Mouse (Mus musculus) hindbrain, embryonic 15.5 days (tissue): Measurements from ENCODE around the gene Rrnad1. TPM values are rescaled to one million over a fixed set of nuclear protein-coding genes. Genes with fewer than 3 reads are reported as not detected.
"Not testable (repeated sequence)": the region's sequence is repeated elsewhere in the genome, so short reads cannot be mapped to it uniquely, and the experiment has no call there.

Source experiments
- ATAC-seq: fragments of 200-750 bp; cut with Nextera tagmentation; 2 replicates; pipeline ENCODE4 v1.8.0; 2017; ENCODE audit warnings: low read depth, moderate number of reproducible peaks, moderate TSS enrichment; ENCODE audit not compliant: low FRiP score
- H3K27ac ChIP-seq: fragments of 300-500 bp; sonication (generic); replicated peaks from 2 replicates; pipeline ENCODE4 v1.5.1; 2015; ENCODE audit warnings: mild to moderate bottlenecking, inconsistent platforms
- H3K27me3 ChIP-seq: fragments of 300-500 bp; sonication (generic); 2 replicates; pipeline ENCODE4 v1.6.1; 2015; ENCODE audit warnings: control low read depth, inconsistent platforms
- H3K36me3 ChIP-seq: fragments of 300-500 bp; sonication (generic); 2 replicates; pipeline ENCODE4 v1.6.1; 2015; ENCODE audit warnings: control low read depth, inconsistent platforms
- H3K4me1 ChIP-seq: fragments of 300-500 bp; sonication (generic); replicated peaks from 2 replicates; pipeline ENCODE4 v1.6.1; 2015; ENCODE audit warnings: control low read depth, inconsistent platforms
- H3K4me2 ChIP-seq: fragments of 300-500 bp; sonication (generic); 2 replicates; pipeline ENCODE4 v1.6.1; 2015; ENCODE audit warnings: moderate library complexity, mild to moderate bottlenecking, inconsistent platforms
- H3K4me3 ChIP-seq: fragments of 300-500 bp; sonication (generic); 2 replicates; pipeline ENCODE4 v1.5.1; 2015; ENCODE audit warnings: mild to moderate bottlenecking, inconsistent platforms
- H3K9ac ChIP-seq: fragments of 300-500 bp; sonication (generic); 2 replicates; pipeline ENCODE4 v1.6.1; 2015; ENCODE audit warnings: inconsistent platforms
- H3K9me3 ChIP-seq: fragments of 300-500 bp; sonication (generic); 2 replicates; pipeline ENCODE4 v1.6.1; 2016; ENCODE audit warnings: control low read depth, inconsistent platforms
- WGBS: fragments of 180-500 bp; shearing (Covaris S2); methylation state at CpG from one replicate; pipeline ENCODE4 v1.1.7; 2015; 5-methylcytosine and 5-hydroxymethylcytosine counted together
- polyA plus RNA-seq: library from polyadenylated mRNA; unstranded; fragments of >200 nt; fragmentation: Nextera tagmentation; extraction: Ambion mirVana; gene quantifications from 2 replicates; pipeline ENCODE4 v1.2.1, GENCODE M21; 2015

Rrnad1 gene
- polyA plus RNA-seq, 1 experiment from 2014 or later, result 20.3 TPM

DNA sequence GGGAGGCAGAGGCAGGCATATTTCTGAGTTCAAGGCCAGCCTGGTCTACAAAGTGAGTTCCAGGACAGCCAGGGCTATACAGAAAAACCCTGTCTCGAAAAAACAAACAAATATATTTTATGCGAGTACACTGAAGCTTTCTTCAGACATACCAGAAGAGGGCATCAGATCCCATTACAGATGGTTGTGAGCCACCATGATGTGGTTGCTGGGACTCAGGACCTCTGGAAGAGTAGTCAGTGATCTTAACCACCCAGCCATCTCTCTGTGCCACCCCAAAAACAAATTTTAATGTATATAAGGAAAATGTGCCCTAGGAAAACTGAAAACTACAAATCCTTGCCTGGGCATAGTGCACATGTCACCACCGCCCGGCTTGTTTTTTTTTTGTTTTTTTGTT, 43.1 kb downstream of the Rrnad1 start:
- WGBS, result 84% methylated on average over 4 of the region's 4 CpGs
- not testable (repeated sequence) for ATAC-seq, H3K4me3 ChIP-seq, H3K9ac ChIP-seq, H3K27ac ChIP-seq, H3K27me3 ChIP-seq, H3K36me3 ChIP-seq, H3K9me3 ChIP-seq, H3K4me2 ChIP-seq
- peaks cover 24% of the 10 kb centered on the region for H3K4me1 ChIP-seq

DNA sequence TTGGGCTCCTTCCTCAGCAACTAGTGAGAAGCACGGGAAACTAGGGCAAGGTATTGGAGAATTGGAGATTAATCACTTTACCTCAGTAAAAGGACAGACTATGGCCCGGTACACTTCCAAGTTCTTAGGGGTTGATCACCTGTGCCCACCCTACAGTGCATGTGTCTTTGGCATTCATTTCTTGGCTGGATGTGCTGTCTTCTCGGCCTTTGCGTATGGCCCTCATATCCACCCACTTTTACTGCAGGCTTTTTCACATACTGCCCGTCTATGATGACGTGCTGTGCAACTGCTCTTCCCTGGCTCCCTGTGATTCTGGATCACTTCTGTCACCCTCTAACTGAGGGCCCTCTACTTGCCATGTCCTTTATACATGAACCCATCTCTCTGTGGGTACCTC, 44.1 kb downstream of the Rrnad1 start:
- ATAC-seq, result no peak
- WGBS, result 86% methylated on average over 6 of the region's 6 CpGs
- H3K4me2 ChIP-seq, result peak overlapping the region; percentile 96
- no peaks in the 10 kb centered on the region for H3K36me3 ChIP-seq
- no peak overlapping the region for H3K27ac ChIP-seq
- no peak overlapping the region for H3K9ac ChIP-seq
- no peaks in the 10 kb centered on the region for H3K9me3 ChIP-seq
- H3K27me3 ChIP-seq, result no peaks in the 10 kb centered on the region
- H3K4me3 ChIP-seq, result peak overlapping the region; percentile 99
- peaks cover 26% of the 10 kb centered on the region for H3K4me1 ChIP-seq

DNA sequence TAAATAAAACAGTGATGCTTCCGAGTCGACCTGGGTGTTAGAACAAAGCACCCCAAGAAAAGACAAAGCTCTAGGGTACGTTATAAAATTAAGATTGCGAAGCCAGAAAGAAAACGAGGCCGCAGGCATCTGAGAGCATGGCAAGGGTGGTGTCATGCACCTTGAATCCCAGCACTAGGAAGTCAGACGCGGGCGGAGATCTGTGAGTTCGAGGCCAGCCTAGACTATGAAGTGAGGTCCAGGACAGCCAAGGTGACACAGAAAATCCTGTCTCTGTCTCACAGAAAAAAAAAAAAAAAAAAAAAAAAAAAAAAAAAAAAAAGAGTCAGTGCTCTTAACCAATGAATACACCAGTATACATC, 44.5 kb downstream of the Rrnad1 start:
- H3K4me1 ChIP-seq, result peaks cover 26% of the 10 kb centered on the region
- 6% methylated on average over 10 of the region's 10 CpGs for WGBS
- H3K27ac ChIP-seq, result peak overlapping the region; percentile 52; the same call in 1 of the 2 replicates
- H3K9me3 ChIP-seq, result no peaks in the 10 kb centered on the region
- H3K4me2 ChIP-seq, result peak overlapping the region; percentile 96
- peak overlapping the region; percentile 52 for H3K9ac ChIP-seq
- ATAC-seq, result no peak; the same call in 1 of the 2 replicates
- H3K27me3 ChIP-seq, result no peaks in the 10 kb centered on the region
- no peaks in the 10 kb centered on the region for H3K36me3 ChIP-seq
- H3K4me3 ChIP-seq, result peak overlapping the region; percentile 99

DNA sequence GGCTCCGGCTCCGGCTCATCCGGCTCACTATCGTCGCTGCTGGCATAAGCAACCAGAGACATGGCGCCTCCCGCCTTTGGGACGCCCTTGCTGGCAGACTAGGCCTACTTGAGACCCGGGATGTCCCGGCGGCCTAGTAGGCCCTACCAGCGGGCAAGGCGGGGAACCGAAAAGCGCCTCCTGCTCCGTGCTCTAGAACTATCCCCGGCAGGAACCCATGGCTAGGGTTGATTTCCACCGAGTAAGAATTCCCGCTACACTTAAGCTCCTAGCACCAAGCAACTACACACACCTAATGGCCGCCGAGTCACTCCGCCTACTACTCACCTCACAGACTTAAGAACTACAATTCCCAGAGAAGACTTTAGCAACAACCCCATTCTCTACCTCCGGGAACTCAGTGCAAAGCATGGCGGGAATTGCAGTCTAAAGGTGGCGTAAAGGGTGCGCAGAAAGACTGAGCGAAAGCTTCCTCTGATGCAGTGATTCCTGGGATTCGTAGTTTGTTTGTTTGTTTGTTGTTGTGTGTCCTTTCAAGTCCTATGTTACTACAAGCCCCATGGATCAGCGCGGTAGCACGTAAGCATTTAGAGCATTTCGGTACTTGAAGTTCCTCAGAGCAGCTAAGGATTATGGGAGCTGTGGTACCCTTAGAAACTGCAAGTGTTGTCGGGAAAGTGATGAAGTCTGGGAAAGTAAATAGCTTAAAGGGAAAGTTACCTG, 45.1 kb downstream of the Rrnad1 start, which contains the start of gene Prcc:
Gene Prcc, minus strand, starts transcription at position 328 of the 723 bp plus-strand sequence.
- peak within 1 kb of the TSS; percentile 83 for H3K9ac ChIP-seq
- no peaks in the 10 kb centered on the region for H3K27me3 ChIP-seq
- peak within 1 kb of the TSS; percentile 96 for H3K4me2 ChIP-seq
- ATAC-seq, result peak; percentile 99
- WGBS, result under 1% methylated on average over 33 of the region's 33 CpGs
- H3K4me3 ChIP-seq, result peak within 1 kb of the TSS; percentile 99
- no peaks in the 10 kb centered on the region for H3K36me3 ChIP-seq
- peak within 1 kb of the TSS; percentile 89 for H3K27ac ChIP-seq
- no peaks in the 10 kb centered on the region for H3K9me3 ChIP-seq
- H3K4me1 ChIP-seq, result peaks cover 26% of the 10 kb centered on the region

DNA sequence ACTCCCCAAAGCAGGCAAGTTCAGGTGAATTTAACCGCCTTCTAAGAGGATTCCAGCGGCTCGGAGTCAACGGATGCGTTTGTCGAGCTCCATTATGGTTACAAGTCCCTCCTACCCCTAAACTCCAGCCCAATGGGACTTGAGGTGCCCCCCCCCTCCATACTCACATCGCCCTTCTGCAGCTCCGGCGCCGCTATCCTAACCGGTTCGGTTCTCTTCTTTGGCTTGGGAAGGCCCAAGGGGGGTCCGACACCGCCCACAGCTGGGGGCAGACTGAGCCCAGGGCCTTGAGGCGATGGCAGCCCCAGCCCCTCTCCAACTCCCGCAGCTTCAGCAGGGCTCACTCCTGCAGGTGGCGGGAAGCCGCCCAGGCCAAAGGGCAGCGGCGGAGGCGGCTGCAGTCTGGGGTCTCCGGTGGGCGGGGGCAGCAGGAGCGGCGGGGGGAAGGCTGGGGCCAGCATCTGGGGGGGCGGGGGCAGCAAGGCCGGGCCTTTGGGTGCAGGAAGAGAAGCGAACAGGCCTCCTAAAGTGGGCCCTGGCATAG, 45.7 kb downstream of the Rrnad1 start:
- Histone ChIP-seq H3K4me3 (peak overlapping the region; percentile 99), H3K27ac (peak overlapping the region; percentile 89), H3K4me2 (peak overlapping the region; percentile 96), H3K4me1 (peaks cover 26% of the 10 kb centered on the region), H3K36me3 (no peaks in the 10 kb centered on the region), H3K9me3 (no peaks in the 10 kb centered on the region), H3K27me3 (no peaks in the 10 kb centered on the region), H3K9ac (peak overlapping the region; percentile 83)
- ATAC-seq, result peak; percentile 9; the same call in 1 of the 2 replicates
- WGBS, result 0% methylated on average over 20 of the region's 28 CpGs

DNA sequence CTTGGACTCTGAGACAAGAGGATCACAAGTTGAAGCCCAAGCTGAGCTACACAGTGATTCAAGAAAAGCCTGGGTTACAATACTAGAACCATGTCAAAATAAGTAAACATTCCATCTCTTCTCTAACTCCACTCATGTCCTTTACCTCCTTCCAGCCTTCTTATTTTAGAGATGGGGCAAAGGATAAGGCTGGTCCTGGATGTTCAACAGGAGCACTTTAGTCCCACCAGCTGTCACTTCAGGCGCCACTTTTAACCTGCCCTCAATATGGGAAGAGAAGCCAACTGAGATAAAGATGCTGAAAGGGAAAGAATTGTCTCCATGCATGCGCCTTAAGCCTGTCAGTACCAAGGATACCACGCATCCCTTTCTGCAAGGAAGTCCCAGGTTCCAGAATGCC, 46.2 kb downstream of the Rrnad1 start:
- no peak for ATAC-seq
- Histone ChIP-seq H3K9me3 (no peaks in the 10 kb centered on the region), H3K4me2 (peak overlapping the region; percentile 96), H3K27ac (peak overlapping the region; percentile 89; the same call in 1 of the 2 replicates), H3K36me3 (no peaks in the 10 kb centered on the region), H3K4me1 (peaks cover 26% of the 10 kb centered on the region), H3K27me3 (no peaks in the 10 kb centered on the region), H3K9ac (peak overlapping the region; percentile 83), H3K4me3 (peak overlapping the region; percentile 99)
- 0% methylated on average over 3 of the region's 3 CpGs for WGBS

DNA sequence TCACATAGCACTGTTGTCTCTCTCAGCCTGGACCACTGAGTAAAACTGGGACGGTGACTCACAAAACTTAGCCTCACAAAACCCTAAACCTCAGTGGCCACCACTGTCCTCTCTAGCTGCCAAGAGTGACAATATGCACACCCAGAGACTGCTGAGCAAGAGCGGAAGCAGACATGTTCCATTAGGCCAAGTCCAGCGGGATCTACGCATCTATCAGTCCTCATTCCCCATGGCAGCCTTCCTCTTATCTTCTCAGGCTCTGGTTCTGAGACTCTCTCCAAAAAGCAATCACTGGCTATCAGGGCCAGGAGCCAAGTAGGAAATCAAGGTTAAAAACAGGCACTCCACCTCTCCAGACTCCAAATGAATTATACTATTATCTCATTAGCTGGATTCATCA, 52.8 kb downstream of the Rrnad1 start:
- no peaks in the 10 kb centered on the region for H3K9me3 ChIP-seq
- H3K9ac ChIP-seq, result no peak overlapping the region
- H3K4me1 ChIP-seq, result peaks cover 4% of the 10 kb centered on the region
- ATAC-seq, result no peak
- H3K4me2 ChIP-seq, result no peak overlapping the region
- H3K27me3 ChIP-seq, result no peaks in the 10 kb centered on the region
- H3K27ac ChIP-seq, result no peak overlapping the region
- WGBS, result 87% methylated on average over 4 of the region's 4 CpGs
- H3K4me3 ChIP-seq, result no peak overlapping the region
- no peaks in the 10 kb centered on the region for H3K36me3 ChIP-seq

Other genes starting within 250 kb of the Rrnad1 start
- 0.39 and 0.49 TPM in 2 replicates for gene Lrrc71, start 182.1 kb downstream of the Rrnad1 start, polyA plus RNA-seq
- 6.6 and 17.2 TPM in 2 replicates for gene Ntrk1, start 135.6 kb downstream of the Rrnad1 start, polyA plus RNA-seq
- 0.67 and 1.2 TPM in 2 replicates for gene Insrr, start 133.8 kb downstream of the Rrnad1 start, polyA plus RNA-seq
- 10.3 and 10.9 TPM in 2 replicates for gene Pear1, start 106.4 kb downstream of the Rrnad1 start, polyA plus RNA-seq
- 0.05 TPM in 1 of 2 replicates, not detected in the other for gene Sh2d2a, start 84.0 kb downstream of the Rrnad1 start, polyA plus RNA-seq
- gene Prcc, start 45.1 kb downstream of the Rrnad1 start, polyA plus RNA-seq, result 15.6 and 18.5 TPM in 2 replicates
- 170 and 183 TPM in 2 replicates for gene Hdgf, start 24.4 kb downstream of the Rrnad1 start, polyA plus RNA-seq
- gene Mrpl24, start 11.2 kb downstream of the Rrnad1 start, polyA plus RNA-seq, result 48.6 and 56.2 TPM in 2 replicates
- gene Isg20l2, start 403 bp downstream of the Rrnad1 start, polyA plus RNA-seq, result 30.7 and 33.3 TPM in 2 replicates
- gene Crabp2, start 17.9 kb upstream of the Rrnad1 start, polyA plus RNA-seq, result 50.7 and 74.7 TPM in 2 replicates
- 31.8 and 42.1 TPM in 2 replicates for gene Nes, start 40.4 kb upstream of the Rrnad1 start, polyA plus RNA-seq
- gene Bcan, start 69.5 kb upstream of the Rrnad1 start, polyA plus RNA-seq, result 107 and 112 TPM in 2 replicates
- gene Hapln2, start 96.9 kb upstream of the Rrnad1 start, polyA plus RNA-seq, result 0.87 and 0.95 TPM in 2 replicates
- 36.0 and 36.5 TPM in 2 replicates for gene Gpatch4, start 112.4 kb upstream of the Rrnad1 start, polyA plus RNA-seq
- 153 and 158 TPM in 2 replicates for gene Naxe, start 127.8 kb upstream of the Rrnad1 start, polyA plus RNA-seq
- not detected in 2 replicates for gene Ttc24, start 147.6 kb upstream of the Rrnad1 start, polyA plus RNA-seq
- gene Iqgap3, start 151.3 kb upstream of the Rrnad1 start, polyA plus RNA-seq, result 3.4 and 4.4 TPM in 2 replicates
- 19.2 and 23.9 TPM in 2 replicates for gene Mef2d, start 211.7 kb upstream of the Rrnad1 start, polyA plus RNA-seq